Mouse (Mus musculus) cerebellum, adult 9-10 months (tissue): ENCODE measurements around the gene Vwa3b.

Experiments used
- DNase-seq: peaks from one replicate; pipeline ENCODE4 v3.0.0; 2022

Gene Vwa3b

DNA sequence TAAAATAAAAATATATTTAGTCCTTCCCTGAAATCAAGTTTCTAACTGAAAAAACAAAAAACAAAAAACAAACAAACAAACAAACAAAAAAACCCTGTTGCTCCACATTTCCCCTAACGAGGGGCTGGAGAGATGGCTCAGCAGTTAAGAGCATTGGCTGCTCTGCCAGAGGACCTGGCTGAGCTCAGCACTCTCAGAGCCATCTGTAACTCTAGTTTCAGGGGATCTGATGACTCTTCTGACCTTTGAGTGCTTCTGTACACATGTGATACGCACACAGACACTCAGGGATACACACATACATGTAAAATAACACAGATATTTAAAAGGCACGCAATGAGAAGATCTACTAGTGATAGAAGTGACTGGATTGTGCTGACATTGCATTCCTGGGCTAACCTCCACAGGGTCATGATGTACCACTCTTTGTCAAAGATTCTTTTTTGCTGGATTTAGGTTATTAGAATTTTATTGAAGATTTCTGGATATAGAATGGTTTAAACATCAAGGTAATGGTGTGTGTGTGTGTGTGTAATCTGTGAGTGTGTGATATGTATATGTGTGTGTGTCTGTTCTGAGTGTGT lies 14.7 kb upstream of the Vwa3b start:
- no peak for DNase-seq

GRCm38 (mm10) chr1:37013006-37013405 lies 13.4 kb upstream of the Vwa3b start:
- no peak for DNase-seq

DNA sequence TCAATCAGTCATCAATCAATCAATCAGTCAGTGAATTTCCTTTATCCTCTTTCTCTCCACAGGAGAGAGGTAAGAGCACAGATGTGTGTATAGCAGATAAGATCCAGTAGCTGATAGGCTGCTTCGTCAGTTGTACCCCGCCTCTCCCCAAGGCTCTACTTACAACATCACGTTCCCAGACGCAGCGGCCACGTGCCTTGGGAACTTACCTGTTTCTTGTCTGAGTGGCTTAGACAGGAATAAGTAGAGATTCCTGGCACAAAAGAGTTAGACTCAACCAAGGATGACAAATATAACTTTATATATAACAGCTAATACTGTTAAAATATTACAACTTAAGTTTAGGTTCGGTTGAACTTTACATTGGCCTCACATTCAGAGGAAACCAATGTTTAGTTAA lies 12.7 kb upstream of the Vwa3b start:
- DNase-seq: no peak

- DNase-seq: no peak
Measured at GRCm38 (mm10) chr1:37019017-37019416, 7.4 kb upstream of the Vwa3b start.

- DNase-seq: no peak
Measured at GRCm38 (mm10) chr1:37022704-37023103, 3.7 kb upstream of the Vwa3b start.

DNA sequence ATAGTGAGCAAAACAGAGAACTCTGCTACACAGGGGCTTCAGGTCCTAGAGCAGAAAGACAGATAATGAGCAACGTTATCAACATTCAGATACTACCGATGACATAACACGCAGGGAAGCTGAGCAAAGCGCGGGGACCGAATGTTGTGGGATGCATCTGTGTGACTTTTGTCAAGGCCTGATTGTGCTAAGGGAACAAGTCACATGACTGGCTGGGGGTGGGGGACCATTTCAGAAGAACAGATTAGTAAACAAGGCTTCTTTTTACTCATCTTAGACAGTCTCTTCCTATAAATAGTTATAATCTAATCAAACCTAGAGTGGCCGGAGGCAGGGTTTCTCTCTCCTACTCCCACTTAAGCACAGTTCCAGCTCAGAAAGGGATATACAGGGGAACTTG lies 1.7 kb upstream of the Vwa3b start:
- no peak for DNase-seq

GRCm38 (mm10) chr1:37025376-37025775 lies 1.0 kb upstream of the Vwa3b start:
- DNase-seq: no peak

- DNase-seq: no peak
Measured at GRCm38 (mm10) chr1:37026866-37027265, 470 bp downstream of the Vwa3b start.

- no peak for DNase-seq
Measured at GRCm38 (mm10) chr1:37028439-37029153, 2.2 kb downstream of the Vwa3b start.

DNA sequence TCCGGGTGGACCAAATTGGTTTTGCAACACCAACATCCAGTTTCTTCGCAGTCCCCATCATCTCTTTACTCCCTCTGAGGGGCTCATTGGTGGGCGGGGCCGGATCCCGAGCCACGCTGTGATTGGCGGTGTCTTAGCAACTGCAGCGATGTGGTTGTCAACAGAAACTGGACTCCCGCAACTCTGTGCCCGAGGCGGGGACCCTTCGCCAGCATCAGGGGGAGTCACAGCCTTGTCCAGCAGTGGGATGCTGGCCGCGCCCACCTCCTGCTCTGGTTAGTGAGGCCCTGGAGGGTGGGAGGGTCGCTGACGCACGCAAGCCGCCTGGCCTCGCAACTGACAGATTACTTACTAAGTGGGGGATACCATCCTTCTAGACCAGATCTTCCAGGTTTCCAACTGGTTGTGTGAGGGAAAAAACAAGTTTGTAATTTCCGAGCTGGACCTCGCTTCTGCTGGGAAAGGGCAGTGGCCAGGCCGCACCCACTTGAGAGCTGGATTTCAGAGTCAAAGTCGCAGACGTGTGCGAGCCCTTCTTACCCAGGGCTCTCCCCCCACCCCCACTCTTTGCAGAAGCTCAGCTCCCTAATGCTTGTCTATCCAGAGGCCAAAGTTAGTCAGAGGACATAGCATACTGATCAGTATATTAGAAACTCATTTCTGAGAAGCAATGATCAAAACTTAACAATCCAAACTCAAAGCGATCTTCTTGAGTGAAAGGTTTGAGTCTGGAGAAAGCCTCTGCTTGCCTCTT lies 2.9 kb downstream of the Vwa3b start:
- DNase-seq: no peak

DNA sequence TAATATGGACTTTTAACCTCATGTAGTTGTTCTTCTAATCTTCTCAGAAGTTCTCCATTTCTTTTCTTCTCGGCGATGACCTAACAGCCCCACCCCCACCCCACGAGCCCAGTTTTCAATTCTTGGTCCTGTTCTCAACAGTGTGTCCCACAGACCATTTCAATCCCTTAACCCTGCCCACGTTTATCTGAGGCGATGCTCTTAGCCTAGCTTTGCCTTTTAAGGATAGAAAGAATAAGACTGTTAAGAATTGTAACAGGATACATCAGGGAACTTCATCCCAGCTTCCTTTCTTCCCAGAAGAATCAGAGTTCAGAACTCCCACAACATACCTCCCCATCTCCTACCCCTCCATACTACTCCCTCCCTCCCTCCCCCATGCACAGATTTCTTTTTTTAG lies 3.5 kb downstream of the Vwa3b start:
- DNase-seq: no peak

DNA sequence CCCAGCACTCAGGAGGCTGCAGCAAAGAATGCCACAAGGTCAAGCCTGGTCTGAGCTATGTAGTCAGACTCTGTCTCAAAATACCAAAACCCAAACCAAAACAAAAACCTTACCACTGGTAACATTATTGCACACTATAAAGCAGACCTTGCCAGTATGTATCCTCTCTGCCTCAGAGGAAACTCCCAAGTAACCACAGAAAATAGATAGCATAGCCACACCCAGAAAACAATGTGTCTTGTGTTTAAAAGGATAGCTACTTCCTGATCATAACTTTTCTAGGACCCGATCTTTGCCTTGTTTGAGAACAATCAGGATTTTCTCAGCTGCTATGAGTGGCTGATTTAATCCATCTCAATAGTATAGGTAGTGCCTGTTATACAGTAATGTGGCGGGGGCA lies 4.3 kb downstream of the Vwa3b start:
- DNase-seq: no peak

- no peak for DNase-seq
Measured at GRCm38 (mm10) chr1:37035879-37036278, 9.5 kb downstream of the Vwa3b start.

DNA sequence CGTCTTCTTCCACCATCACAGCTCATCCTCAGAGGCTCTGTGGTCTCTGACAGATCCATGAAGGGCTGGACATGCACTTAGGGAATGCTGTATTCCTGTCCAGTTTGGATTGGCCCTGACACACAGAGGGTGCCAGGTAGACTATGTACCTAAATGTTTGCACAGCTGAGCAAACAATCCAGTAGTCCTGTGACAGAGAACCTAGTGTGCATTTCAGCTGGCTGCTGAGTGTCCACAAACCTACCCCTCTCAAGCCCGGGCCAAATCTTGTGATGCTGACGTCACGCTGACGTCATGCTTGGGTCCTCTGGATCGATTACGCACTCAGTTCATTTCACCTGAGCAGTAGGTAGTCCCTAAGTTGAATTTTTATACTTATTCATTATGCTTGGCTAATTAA lies 14.7 kb downstream of the Vwa3b start:
- no peak for DNase-seq

- DNase-seq: no peak
Measured at GRCm38 (mm10) chr1:37041856-37042255, 15.5 kb downstream of the Vwa3b start.

GRCm38 (mm10) chr1:37042769-37043168 lies 16.4 kb downstream of the Vwa3b start:
- no peak for DNase-seq

GRCm38 (mm10) chr1:37043196-37043595 lies 16.8 kb downstream of the Vwa3b start:
- DNase-seq: no peak

GRCm38 (mm10) chr1:37045472-37045871 lies 19.1 kb downstream of the Vwa3b start:
- no peak for DNase-seq

DNA sequence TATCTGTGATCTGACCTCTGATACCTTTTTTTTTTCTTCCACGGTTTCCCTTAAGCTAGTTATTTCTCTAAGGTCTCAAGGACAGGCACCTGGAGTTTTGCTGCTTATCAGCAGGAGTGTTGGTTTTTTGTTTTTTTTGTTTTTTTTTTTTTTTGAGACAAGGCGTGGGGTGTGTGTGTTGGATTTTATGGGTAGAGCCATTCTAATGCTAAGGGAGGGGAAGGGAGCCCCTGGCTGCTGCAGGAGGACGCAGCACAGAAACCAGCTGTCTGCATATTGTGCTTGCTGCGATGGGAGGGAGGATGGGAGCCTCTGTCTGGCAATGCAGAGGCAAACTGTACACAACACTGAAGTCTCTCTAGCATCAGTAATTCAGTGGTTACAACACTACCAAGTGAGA lies 22.8 kb downstream of the Vwa3b start:
- DNase-seq: no peak

GRCm38 (mm10) chr1:37053691-37054090 lies 27.3 kb downstream of the Vwa3b start:
- DNase-seq: no peak

- no peak for DNase-seq
Measured at GRCm38 (mm10) chr1:37056831-37057561, 30.6 kb downstream of the Vwa3b start.

DNA sequence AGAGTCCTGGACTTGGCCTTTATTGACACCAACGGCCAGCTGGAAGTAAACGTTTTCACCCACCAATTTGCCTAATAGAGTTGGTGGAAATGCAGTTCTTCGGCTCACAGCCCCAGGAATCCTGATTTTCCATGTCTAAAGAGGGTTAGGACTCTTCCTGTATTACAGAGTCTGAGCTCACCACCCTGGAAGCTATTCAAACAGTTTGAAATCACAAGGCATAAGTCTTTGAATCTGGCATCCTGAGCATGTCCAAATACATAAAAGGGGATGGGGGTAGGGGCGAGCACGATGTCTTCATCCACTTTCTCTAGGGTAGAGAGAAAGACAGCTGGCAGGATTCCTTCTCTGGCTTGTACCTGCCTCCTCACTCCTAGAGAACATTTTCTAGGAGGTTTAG lies 34.5 kb downstream of the Vwa3b start:
- DNase-seq: no peak

GRCm38 (mm10) chr1:37063053-37063452 lies 36.7 kb downstream of the Vwa3b start:
- no peak for DNase-seq

DNA sequence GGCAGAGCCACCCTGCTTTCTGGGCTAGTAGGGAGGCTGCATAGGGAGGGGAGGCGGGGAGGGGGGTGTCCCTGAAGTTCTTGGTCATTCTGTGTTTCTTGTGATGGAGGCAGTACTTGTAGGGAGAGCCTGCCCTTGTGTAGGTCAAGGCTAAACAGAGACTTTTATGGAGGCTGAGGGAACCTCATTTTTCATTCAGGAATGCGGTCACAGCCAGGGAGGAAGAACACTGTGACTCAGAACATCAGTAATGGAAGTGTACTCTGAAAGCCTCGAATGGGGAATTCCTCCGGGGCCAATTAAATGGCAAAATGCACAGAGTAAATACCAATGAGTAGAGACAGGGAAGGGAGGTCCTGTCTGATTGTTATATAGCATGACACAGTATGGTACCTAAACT lies 37.4 kb downstream of the Vwa3b start:
- no peak for DNase-seq
